Mouse (Mus musculus): ENCODE results near the gene Dph2. TPM values are rescaled to one million over a fixed set of nuclear protein-coding genes. Genes with fewer than 3 reads are reported as not detected.

Dph2 gene
- polyA plus RNA-seq, 1 experiment from 2014 or later = 23.6 TPM

- no peak overlapping the region for H3K4me2 ChIP-seq
- 0 out of 2 replicates have a peak overlapping the region, but pooled peaks have one; percentile 5 for H3K27ac ChIP-seq (replicated peaks)
- H3K4me3 ChIP-seq = no peak overlapping the region
- 0 out of 2 replicates have a peak overlapping the region, but pooled peaks have one; percentile 10 for H3K9ac ChIP-seq
- peaks cover 22% of the 10 kb centered on the region for H3K4me1 ChIP-seq (replicated peaks)
- no peak; the same call in 1 of the 2 replicates for ATAC-seq (ENCODE audit: low FRiP score, low read depth)
- H3K9me3 ChIP-seq = no peaks in the 10 kb centered on the region
- no peaks in the 10 kb centered on the region for H3K27me3 ChIP-seq
- no peaks in the 10 kb centered on the region for H3K36me3 ChIP-seq
- WGBS = 17% methylated on average over 2 of the region's 2 CpGs
These were observed 44.8 kb downstream of the Dph2 start for GRCm38 (mm10) chr4:117847011-117847410.

- no peak overlapping the region for H3K4me3 ChIP-seq
- WGBS = 98% methylated on average over 4 of the region's 4 CpGs
- no peaks in the 10 kb centered on the region for H3K36me3 ChIP-seq
- no peak for ATAC-seq (ENCODE audit: low FRiP score, low read depth)
- H3K4me1 ChIP-seq (replicated peaks) = peaks cover 22% of the 10 kb centered on the region
- no peaks in the 10 kb centered on the region for H3K27me3 ChIP-seq
- H3K9me3 ChIP-seq = no peaks in the 10 kb centered on the region
- H3K4me2 ChIP-seq = no peak overlapping the region
- 0 out of 2 replicates have a peak overlapping the region, but pooled peaks have one; percentile 5 for H3K27ac ChIP-seq (replicated peaks)
- H3K9ac ChIP-seq = no peak overlapping the region
These were observed 45.6 kb downstream of the Dph2 start for GRCm38 (mm10) chr4:117846261-117846660.

- no peak for ATAC-seq (ENCODE audit: low FRiP score, low read depth)
- WGBS = 51% methylated on average over 11 of the region's 11 CpGs
- Histone ChIP-seq H3K27ac (replicated peaks) (no peak overlapping the region), H3K9ac (no peak overlapping the region), H3K4me1 (replicated peaks) (peaks cover 22% of the 10 kb centered on the region), H3K4me3 (no peak overlapping the region), H3K36me3 (no peaks in the 10 kb centered on the region), H3K4me2 (no peak overlapping the region), H3K27me3 (no peaks in the 10 kb centered on the region), H3K9me3 (no peaks in the 10 kb centered on the region)
These were observed 46.5 kb downstream of the Dph2 start for GRCm38 (mm10) chr4:117845316-117845715.

GRCm38 (mm10) chr4:117844467-117844866 is 47.4 kb downstream of the Dph2 start:
- Histone ChIP-seq H3K36me3 (no peaks in the 10 kb centered on the region), H3K9me3 (no peaks in the 10 kb centered on the region), H3K27ac (replicated peaks) (no peak overlapping the region), H3K4me2 (no peak overlapping the region), H3K27me3 (no peaks in the 10 kb centered on the region), H3K4me1 (replicated peaks) (peaks cover 14% of the 10 kb centered on the region), H3K9ac (no peak overlapping the region), H3K4me3 (no peak overlapping the region)
- no peak for ATAC-seq (ENCODE audit: low FRiP score, low read depth)
- 90% methylated on average over 5 of the region's 5 CpGs for WGBS

- Histone ChIP-seq H3K36me3 (no peaks in the 10 kb centered on the region), H3K27ac (replicated peaks) (no peak overlapping the region), H3K9ac (no peak overlapping the region), H3K4me3 (no peak overlapping the region), H3K27me3 (no peaks in the 10 kb centered on the region), H3K4me1 (replicated peaks) (peaks cover 8% of the 10 kb centered on the region), H3K9me3 (no peaks in the 10 kb centered on the region), H3K4me2 (no peak overlapping the region)
- no peak for ATAC-seq (ENCODE audit: low FRiP score, low read depth)
- 89% methylated on average over 5 of the region's 5 CpGs for WGBS
These were observed 48.7 kb downstream of the Dph2 start for GRCm38 (mm10) chr4:117843101-117843500.

- H3K36me3 ChIP-seq = no peaks in the 10 kb centered on the region
- no peak overlapping the region for H3K9ac ChIP-seq
- ATAC-seq (ENCODE audit: low FRiP score, low read depth) = no peak
- H3K4me3 ChIP-seq = no peak overlapping the region
- WGBS = 88% methylated on average over 3 of the region's 3 CpGs
- no peaks in the 10 kb centered on the region for H3K27me3 ChIP-seq
- no peak overlapping the region for H3K4me2 ChIP-seq
- no peak overlapping the region for H3K27ac ChIP-seq (replicated peaks)
- peaks cover 5% of the 10 kb centered on the region for H3K4me1 ChIP-seq (replicated peaks)
- no peaks in the 10 kb centered on the region for H3K9me3 ChIP-seq
These were observed 50.3 kb downstream of the Dph2 start for GRCm38 (mm10) chr4:117841566-117841965.

GRCm38 (mm10) chr4:117840821-117841220 is 51.0 kb downstream of the Dph2 start:
- Histone ChIP-seq H3K9me3 (no peaks in the 10 kb centered on the region), H3K27me3 (no peaks in the 10 kb centered on the region), H3K4me2 (no peak overlapping the region), H3K4me3 (no peak overlapping the region), H3K36me3 (no peaks in the 10 kb centered on the region), H3K27ac (replicated peaks) (no peak overlapping the region), H3K9ac (no peak overlapping the region), H3K4me1 (replicated peaks) (peaks cover 4% of the 10 kb centered on the region)
- ATAC-seq (ENCODE audit: low FRiP score, low read depth) = no peak
- 92% methylated on average over 5 of the region's 5 CpGs for WGBS

GRCm38 (mm10) chr4:117839366-117839765 is 52.5 kb downstream of the Dph2 start:
- Histone ChIP-seq H3K36me3 (no peaks in the 10 kb centered on the region), H3K4me1 (replicated peaks) (peaks cover 11% of the 10 kb centered on the region), H3K4me3 (no peak overlapping the region), H3K27me3 (no peaks in the 10 kb centered on the region), H3K9ac (no peak overlapping the region), H3K27ac (replicated peaks) (no peak overlapping the region), H3K9me3 (no peaks in the 10 kb centered on the region), H3K4me2 (no peak overlapping the region)
- ATAC-seq (ENCODE audit: low FRiP score, low read depth) = no peak
- 79% methylated on average over 6 of the region's 6 CpGs for WGBS

Other genes with a start within 250 kb of the Dph2 start
- gene Dmap1, start 209.8 kb downstream of the Dph2 start, polyA plus RNA-seq (2015; fragmentation: Nextera tagmentation; extraction: Ambion mirVana) = 76.5 and 76.8 TPM in 2 replicates
- gene Gm12845, start 167.6 kb downstream of the Dph2 start, polyA plus RNA-seq (2015; fragmentation: Nextera tagmentation; extraction: Ambion mirVana) = not detected in 2 replicates
- gene Klf17, start 126.4 kb downstream of the Dph2 start, polyA plus RNA-seq (2015; fragmentation: Nextera tagmentation; extraction: Ambion mirVana) = not detected in 2 replicates
- 45.8 and 48.1 TPM in 2 replicates for gene Slc6a9, start 57.5 kb downstream of the Dph2 start, polyA plus RNA-seq (2015; fragmentation: Nextera tagmentation; extraction: Ambion mirVana)
- gene Ccdc24, start 19.5 kb downstream of the Dph2 start, polyA plus RNA-seq (2015; fragmentation: Nextera tagmentation; extraction: Ambion mirVana) = 2.5 and 3.3 TPM in 2 replicates
- gene B4galt2, start 8.5 kb downstream of the Dph2 start, polyA plus RNA-seq (2015; fragmentation: Nextera tagmentation; extraction: Ambion mirVana) = 56.5 and 69.5 TPM in 2 replicates
- gene Atp6v0b, start 4.7 kb downstream of the Dph2 start, polyA plus RNA-seq (2015; fragmentation: Nextera tagmentation; extraction: Ambion mirVana) = 570 and 601 TPM in 2 replicates
- 62.3 and 68.8 TPM in 2 replicates for gene Ipo13, start 23.0 kb upstream of the Dph2 start, polyA plus RNA-seq (2015; fragmentation: Nextera tagmentation; extraction: Ambion mirVana)
- gene Artn, start 37.7 kb upstream of the Dph2 start, polyA plus RNA-seq (2015; fragmentation: Nextera tagmentation; extraction: Ambion mirVana) = 0.87 and 0.92 TPM in 2 replicates
- gene St3gal3, start 242.9 kb upstream of the Dph2 start, polyA plus RNA-seq (2015; fragmentation: Nextera tagmentation; extraction: Ambion mirVana) = 13.5 and 15.0 TPM in 2 replicates

All from hindbrain, embryonic 15.5 days (tissue).